Mouse (Mus musculus): Measurements from ENCODE around the gene Mical3. TPM values are rescaled to one million over a fixed set of nuclear protein-coding genes. Genes with fewer than 3 reads are reported as not detected.

The Mical3 gene
- polyA plus RNA-seq, 1 experiment from 2014 or later: 27.4 TPM

- Histone ChIP-seq H3K9me3 (ENCODE audit: control insufficient read depth, low read length) (no peaks in the 10 kb centered on the region), H3K9ac (ENCODE audit: low read depth, low read length) (no peak overlapping the region), H3K4me1 (replicated peaks; ENCODE audit: control insufficient read depth, insufficient read depth, low read length) (no peaks in the 10 kb centered on the region), H3K27me3 (ENCODE audit: control insufficient read depth, insufficient read depth, low read length) (no peaks in the 10 kb centered on the region), H3K4me2 (replicated peaks; ENCODE audit: low read depth, low read length) (no peak overlapping the region), H3K36me3 (ENCODE audit: control insufficient read depth, insufficient read depth, low read length) (no peaks in the 10 kb centered on the region), H3K4me3 (ENCODE audit: low read depth, low read length) (no peak overlapping the region), H3K27ac (ENCODE audit: low read depth, low read length) (no peak overlapping the region)
- no peak for DNase-seq (ENCODE audit: low spot score)
- 88% methylated on average over 6 of the region's 6 CpGs for WGBS
- no peak for ATAC-seq (ENCODE audit: low FRiP score)
Measured at GRCm38 (mm10) chr6:121171102-121171501, 40.3 kb upstream of the Mical3 start.

GRCm38 (mm10) chr6:121167381-121167975 is 36.7 kb upstream of the Mical3 start:
- Histone ChIP-seq H3K27ac (ENCODE audit: low read depth, low read length) (no peak overlapping the region), H3K9ac (ENCODE audit: low read depth, low read length) (no peak overlapping the region), H3K4me1 (replicated peaks; ENCODE audit: control insufficient read depth, insufficient read depth, low read length) (no peaks in the 10 kb centered on the region), H3K4me2 (replicated peaks; ENCODE audit: low read depth, low read length) (no peak overlapping the region), H3K4me3 (ENCODE audit: low read depth, low read length) (no peak overlapping the region), H3K36me3 (ENCODE audit: control insufficient read depth, insufficient read depth, low read length) (no peaks in the 10 kb centered on the region), H3K9me3 (ENCODE audit: control insufficient read depth, low read length) (no peaks in the 10 kb centered on the region), H3K27me3 (ENCODE audit: control insufficient read depth, insufficient read depth, low read length) (no peaks in the 10 kb centered on the region)
- ATAC-seq (ENCODE audit: low FRiP score) (no peak), DNase-seq (ENCODE audit: low spot score) (no peak)
- WGBS: 75% methylated on average over 7 of the region's 7 CpGs

DNA sequence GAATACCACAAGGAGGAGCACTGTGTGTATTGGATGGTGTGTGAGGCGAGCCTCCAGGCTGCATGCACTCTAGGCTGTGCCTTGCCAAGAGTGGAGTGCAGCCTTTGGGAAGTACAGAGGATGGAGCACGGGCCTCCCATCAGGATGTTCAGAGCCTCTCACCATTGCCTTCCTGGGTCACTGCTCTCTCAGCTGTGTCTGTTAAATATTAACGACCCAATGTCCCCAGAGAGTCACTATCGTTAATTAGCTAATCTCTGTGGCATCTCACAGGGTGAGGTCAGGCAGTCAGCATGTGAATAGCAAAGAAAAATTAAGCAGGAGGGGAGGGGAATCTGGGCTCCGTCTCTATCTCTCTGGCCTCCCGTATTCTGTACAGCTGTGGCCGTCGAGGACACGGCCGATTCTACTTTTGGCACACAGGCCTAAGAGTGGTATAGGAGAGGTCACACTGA is 35.3 kb upstream of the Mical3 start:
- H3K27ac ChIP-seq (ENCODE audit: low read depth, low read length): no peak overlapping the region
- no peak overlapping the region for H3K4me2 ChIP-seq (replicated peaks; ENCODE audit: low read depth, low read length)
- 37% methylated on average over 10 of the region's 10 CpGs for WGBS

GRCm38 (mm10) chr6:121162616-121163015 is 31.8 kb upstream of the Mical3 start:
- Histone ChIP-seq H3K4me2 (replicated peaks; ENCODE audit: low read depth, low read length) (no peak overlapping the region), H3K9ac (ENCODE audit: low read depth, low read length) (no peak overlapping the region), H3K9me3 (ENCODE audit: control insufficient read depth, low read length) (no peaks in the 10 kb centered on the region), H3K36me3 (ENCODE audit: control insufficient read depth, insufficient read depth, low read length) (no peaks in the 10 kb centered on the region), H3K27ac (ENCODE audit: low read depth, low read length) (no peak overlapping the region), H3K4me1 (replicated peaks; ENCODE audit: control insufficient read depth, insufficient read depth, low read length) (no peaks in the 10 kb centered on the region), H3K27me3 (ENCODE audit: control insufficient read depth, insufficient read depth, low read length) (no peaks in the 10 kb centered on the region), H3K4me3 (ENCODE audit: low read depth, low read length) (no peak overlapping the region)
- 89% methylated on average over 12 of the region's 12 CpGs for WGBS
- ATAC-seq (ENCODE audit: low FRiP score) (no peak), DNase-seq (ENCODE audit: low spot score) (no peak)

More for the DNA sequence above, 35.3 kb upstream of the Mical3 start:
- Histone ChIP-seq H3K9ac (ENCODE audit: low read depth, low read length) (no peak overlapping the region), H3K4me3 (ENCODE audit: low read depth, low read length) (no peak overlapping the region), H3K4me1 (replicated peaks; ENCODE audit: control insufficient read depth, insufficient read depth, low read length) (no peaks in the 10 kb centered on the region), H3K9me3 (ENCODE audit: control insufficient read depth, low read length) (no peaks in the 10 kb centered on the region), H3K27me3 (ENCODE audit: control insufficient read depth, insufficient read depth, low read length) (no peaks in the 10 kb centered on the region), H3K36me3 (ENCODE audit: control insufficient read depth, insufficient read depth, low read length) (no peaks in the 10 kb centered on the region)
- ATAC-seq (ENCODE audit: low FRiP score) (peak; percentile 80), DNase-seq (ENCODE audit: low spot score) (peak; percentile 44)

GRCm38 (mm10) chr6:121160126-121160525 is 29.3 kb upstream of the Mical3 start:
- 71% methylated on average over 6 of the region's 6 CpGs for WGBS

DNA sequence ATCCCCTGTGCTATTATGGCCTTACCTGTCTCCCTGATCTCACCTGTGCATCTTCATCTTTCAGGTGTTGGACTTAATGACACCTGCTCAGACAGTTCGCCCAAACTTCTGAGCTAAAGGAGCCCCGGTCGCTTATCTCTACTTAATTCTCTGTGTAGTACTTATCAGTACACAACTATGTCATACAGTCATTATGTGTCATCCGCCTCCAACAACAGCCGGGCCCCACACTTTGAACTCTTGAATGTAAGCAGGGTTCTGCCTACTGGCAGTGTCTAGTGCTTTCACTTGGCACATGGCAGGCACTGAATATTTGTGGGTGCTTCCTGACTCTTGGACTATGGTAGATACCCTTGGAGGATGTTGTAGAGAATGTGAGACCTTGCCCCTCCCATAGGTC is 28.8 kb upstream of the Mical3 start:
- H3K4me1 ChIP-seq (replicated peaks; ENCODE audit: control insufficient read depth, insufficient read depth, low read length): no peaks in the 10 kb centered on the region
- no peaks in the 10 kb centered on the region for H3K9me3 ChIP-seq (ENCODE audit: control insufficient read depth, low read length)
- no peak overlapping the region for H3K4me3 ChIP-seq (ENCODE audit: low read depth, low read length)
- WGBS: 97% methylated on average over 5 of the region's 5 CpGs
- no peak overlapping the region for H3K4me2 ChIP-seq (replicated peaks; ENCODE audit: low read depth, low read length)
- H3K9ac ChIP-seq (ENCODE audit: low read depth, low read length): no peak overlapping the region
- H3K27ac ChIP-seq (ENCODE audit: low read depth, low read length): no peak overlapping the region
- H3K27me3 ChIP-seq (ENCODE audit: control insufficient read depth, insufficient read depth, low read length): no peaks in the 10 kb centered on the region
- no peak for ATAC-seq (ENCODE audit: low FRiP score)
- no peak for DNase-seq (ENCODE audit: low spot score)
- no peaks in the 10 kb centered on the region for H3K36me3 ChIP-seq (ENCODE audit: control insufficient read depth, insufficient read depth, low read length)

More at GRCm38 (mm10) chr6:121160126-121160525, 29.3 kb upstream of the Mical3 start:
- H3K36me3 ChIP-seq (ENCODE audit: control insufficient read depth, insufficient read depth, low read length): no peaks in the 10 kb centered on the region
- H3K4me3 ChIP-seq (ENCODE audit: low read depth, low read length): no peak overlapping the region
- no peak overlapping the region for H3K9ac ChIP-seq (ENCODE audit: low read depth, low read length)
- ATAC-seq (ENCODE audit: low FRiP score) (no peak), DNase-seq (ENCODE audit: low spot score) (no peak)
- H3K4me2 ChIP-seq (replicated peaks; ENCODE audit: low read depth, low read length): no peak overlapping the region
- no peak overlapping the region for H3K27ac ChIP-seq (ENCODE audit: low read depth, low read length)
- no peaks in the 10 kb centered on the region for H3K27me3 ChIP-seq (ENCODE audit: control insufficient read depth, insufficient read depth, low read length)
- no peaks in the 10 kb centered on the region for H3K4me1 ChIP-seq (replicated peaks; ENCODE audit: control insufficient read depth, insufficient read depth, low read length)
- no peaks in the 10 kb centered on the region for H3K9me3 ChIP-seq (ENCODE audit: control insufficient read depth, low read length)

DNA sequence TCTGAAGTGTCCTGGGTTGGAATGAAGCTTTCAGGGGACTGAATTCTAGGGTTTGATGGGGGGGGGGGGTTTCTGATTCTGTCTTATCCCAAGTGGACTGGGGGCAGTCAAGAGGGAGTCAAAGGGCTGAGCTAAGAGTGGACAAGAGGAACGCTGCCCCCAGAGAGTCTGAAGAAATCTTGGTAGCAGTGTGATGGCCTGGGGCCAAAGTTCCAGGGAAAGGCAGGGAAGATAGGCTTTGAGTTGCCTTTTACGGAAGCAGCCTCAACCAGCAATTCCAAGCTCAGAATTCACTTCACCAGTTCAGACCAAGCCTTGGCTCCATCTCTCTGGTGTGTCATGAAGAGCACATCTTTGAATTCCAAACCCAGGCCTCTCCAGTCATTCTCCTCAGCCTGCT is 25.2 kb upstream of the Mical3 start:
- DNase-seq (ENCODE audit: low spot score) (no peak), ATAC-seq (ENCODE audit: low FRiP score) (no peak)
- no peaks in the 10 kb centered on the region for H3K27me3 ChIP-seq (ENCODE audit: control insufficient read depth, insufficient read depth, low read length)
- 86% methylated on average over 2 of the region's 2 CpGs for WGBS
- H3K27ac ChIP-seq (ENCODE audit: low read depth, low read length): no peak overlapping the region
- H3K4me1 ChIP-seq (replicated peaks; ENCODE audit: control insufficient read depth, insufficient read depth, low read length): no peaks in the 10 kb centered on the region
- no peaks in the 10 kb centered on the region for H3K9me3 ChIP-seq (ENCODE audit: control insufficient read depth, low read length)
- H3K36me3 ChIP-seq (ENCODE audit: control insufficient read depth, insufficient read depth, low read length): no peaks in the 10 kb centered on the region
- H3K4me3 ChIP-seq (ENCODE audit: low read depth, low read length): no peak overlapping the region
- no peak overlapping the region for H3K4me2 ChIP-seq (replicated peaks; ENCODE audit: low read depth, low read length)
- no peak overlapping the region for H3K9ac ChIP-seq (ENCODE audit: low read depth, low read length)

DNA sequence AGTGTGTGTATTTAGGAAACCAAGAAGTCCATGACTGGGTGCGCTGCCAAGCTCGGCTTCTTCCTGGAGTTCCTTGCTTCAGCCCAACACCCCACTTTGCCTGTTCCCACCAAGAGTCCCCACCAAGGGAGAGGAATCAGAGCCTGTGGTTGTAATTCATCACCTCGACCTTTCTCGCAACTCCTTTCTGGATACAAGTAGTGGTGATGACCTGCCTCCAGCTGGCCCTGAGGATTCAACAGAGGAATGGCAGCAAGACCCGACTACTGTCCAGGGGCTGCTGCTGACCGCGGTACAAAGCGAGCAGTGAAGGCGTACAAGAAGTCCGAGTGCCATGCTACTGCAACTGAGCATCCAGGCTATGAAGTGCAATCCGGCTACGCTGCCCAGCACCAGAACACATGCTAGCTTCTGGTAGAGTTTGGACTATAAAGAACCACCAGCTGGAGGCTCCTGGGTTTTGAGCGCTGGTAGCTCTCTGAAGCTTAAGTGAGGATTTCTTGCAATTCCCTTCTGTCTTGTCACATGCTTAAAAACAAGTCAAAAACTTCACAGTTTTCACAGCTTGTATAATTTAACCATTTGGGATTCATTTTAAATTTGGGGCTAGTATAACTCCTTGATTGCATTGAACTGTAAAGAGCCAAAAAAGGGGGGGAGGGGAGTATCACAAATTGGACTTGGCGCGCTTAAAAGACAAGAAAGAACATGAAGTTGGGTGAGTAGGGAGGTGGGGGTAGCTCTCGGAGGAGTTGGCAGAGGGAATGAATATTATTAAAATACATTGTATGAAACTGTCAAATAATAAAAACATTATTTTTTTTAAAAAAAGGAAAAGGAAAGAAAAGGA is 23.9 kb upstream of the Mical3 start:
- H3K9ac ChIP-seq (ENCODE audit: low read depth, low read length): no peak overlapping the region
- no peaks in the 10 kb centered on the region for H3K36me3 ChIP-seq (ENCODE audit: control insufficient read depth, insufficient read depth, low read length)
- H3K4me1 ChIP-seq (replicated peaks; ENCODE audit: control insufficient read depth, insufficient read depth, low read length): no peaks in the 10 kb centered on the region
- no peak overlapping the region for H3K4me3 ChIP-seq (ENCODE audit: low read depth, low read length)
- no peaks in the 10 kb centered on the region for H3K27me3 ChIP-seq (ENCODE audit: control insufficient read depth, insufficient read depth, low read length)
- H3K9me3 ChIP-seq (ENCODE audit: control insufficient read depth, low read length): no peaks in the 10 kb centered on the region
- ATAC-seq (ENCODE audit: low FRiP score) (no peak), DNase-seq (ENCODE audit: low spot score) (no peak)
- no peak overlapping the region for H3K4me2 ChIP-seq (replicated peaks; ENCODE audit: low read depth, low read length)
- 91% methylated on average over 16 of the region's 16 CpGs for WGBS
- H3K27ac ChIP-seq (ENCODE audit: low read depth, low read length): no peak overlapping the region

DNA sequence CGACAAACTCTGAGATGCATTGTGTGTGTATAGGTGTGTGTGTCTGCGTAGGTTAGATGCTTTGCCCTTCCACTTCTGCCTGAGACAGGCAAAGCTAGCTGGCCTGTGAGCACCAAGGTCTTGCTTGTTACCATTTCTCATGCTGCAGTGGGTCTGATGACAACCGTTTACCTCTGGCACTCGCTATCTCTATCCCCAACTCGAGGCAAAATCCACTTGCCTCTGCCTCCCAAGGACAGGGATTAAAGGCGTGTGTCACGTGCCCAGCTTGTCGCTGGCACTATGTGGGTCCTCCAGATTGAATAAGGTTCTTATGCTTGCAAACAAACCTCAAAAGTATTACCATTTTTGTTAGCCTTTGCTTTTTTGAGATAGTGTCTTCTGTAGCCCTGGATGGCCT is 22.4 kb upstream of the Mical3 start:
- DNase-seq (ENCODE audit: low spot score): no peak
- WGBS: 92% methylated on average over 8 of the region's 8 CpGs
- Histone ChIP-seq H3K4me3 (ENCODE audit: low read depth, low read length) (no peak overlapping the region), H3K27me3 (ENCODE audit: control insufficient read depth, insufficient read depth, low read length) (no peaks in the 10 kb centered on the region), H3K36me3 (ENCODE audit: control insufficient read depth, insufficient read depth, low read length) (no peaks in the 10 kb centered on the region), H3K4me2 (replicated peaks; ENCODE audit: low read depth, low read length) (no peak overlapping the region), H3K9ac (ENCODE audit: low read depth, low read length) (no peak overlapping the region), H3K27ac (ENCODE audit: low read depth, low read length) (no peak overlapping the region), H3K9me3 (ENCODE audit: control insufficient read depth, low read length) (no peaks in the 10 kb centered on the region), H3K4me1 (replicated peaks; ENCODE audit: control insufficient read depth, insufficient read depth, low read length) (no peaks in the 10 kb centered on the region)
- ATAC-seq (ENCODE audit: low FRiP score): no peak

Data from hindbrain, embryonic 11.5 days (tissue).